Mouse (Mus musculus) lung, embryonic 16.5 days (tissue): ENCODE measurements around the gene 2310046K23Rik. TPM values are rescaled to one million over a fixed set of nuclear protein-coding genes. Genes with fewer than 3 reads are reported as not detected.
"Not testable (repeated sequence)": the region's sequence is repeated elsewhere in the genome, so short reads cannot be mapped to it uniquely, and the experiment has no call there.

Experiments used
- ATAC-seq: fragments of 200-750 bp; cut with Nextera tagmentation; 2 replicates; pipeline ENCODE4 v1.8.0; 2017; ENCODE audit warnings: low read depth, mild to moderate bottlenecking, moderate library complexity
- H3K27ac ChIP-seq: fragments of 300-500 bp; sonication (generic); 2 replicates; pipeline ENCODE4 v1.5.1; 2014; ENCODE audit warnings: mild to moderate bottlenecking, control low read depth, low read length
- H3K27me3 ChIP-seq: fragments of 300-500 bp; sonication (generic); 2 replicates; pipeline ENCODE4 v1.6.1; 2014; ENCODE audit warnings: low read depth, low read length, mixed read lengths; ENCODE audit not compliant: control insufficient read depth, insufficient read depth
- H3K36me3 ChIP-seq: fragments of 300-500 bp; sonication (generic); 2 replicates; pipeline ENCODE4 v1.6.1; 2014; ENCODE audit warnings: low read length; ENCODE audit not compliant: control insufficient read depth, insufficient read depth
- H3K4me1 ChIP-seq: fragments of 300-500 bp; sonication (generic); replicated peaks from 2 replicates; pipeline ENCODE4 v1.6.1; 2014; ENCODE audit warnings: low read length, mixed read lengths; ENCODE audit not compliant: control insufficient read depth, insufficient read depth
- H3K4me2 ChIP-seq: fragments of 300-500 bp; sonication (generic); 2 replicates; pipeline ENCODE4 v1.6.1; 2014; ENCODE audit warnings: low read depth, low read length, control low read depth
- H3K4me3 ChIP-seq: fragments of 300-500 bp; sonication (generic); 2 replicates; pipeline ENCODE4 v1.5.1; 2014; ENCODE audit warnings: mild to moderate bottlenecking, low read length, control low read depth
- H3K9ac ChIP-seq: fragments of 300-500 bp; sonication (generic); 2 replicates; pipeline ENCODE4 v1.6.1; 2014; ENCODE audit warnings: low read length, control low read depth
- H3K9me3 ChIP-seq: fragments of 300-500 bp; sonication (generic); 2 replicates; pipeline ENCODE4 v1.6.1; 2016; ENCODE audit warnings: low read length; ENCODE audit not compliant: control insufficient read depth
- WGBS: fragments of 180-500 bp; shearing (Covaris S2); extraction: QIAGEN DNeasy Blood & Tissue Kit; methylation state at CpG from one replicate; pipeline ENCODE4 v1.1.7; 2014; 5-methylcytosine and 5-hydroxymethylcytosine counted together
- polyA plus RNA-seq: library from polyadenylated mRNA; unstranded; fragments of >200 nt; fragmentation: Nextera tagmentation; extraction: Ambion mirVana; gene quantifications from 2 replicates; pipeline ENCODE4 v1.2.1, GENCODE M21; 2015

Gene 2310046K23Rik
- polyA plus RNA-seq, 1 experiment from 2014 or later, result not detected

DNA sequence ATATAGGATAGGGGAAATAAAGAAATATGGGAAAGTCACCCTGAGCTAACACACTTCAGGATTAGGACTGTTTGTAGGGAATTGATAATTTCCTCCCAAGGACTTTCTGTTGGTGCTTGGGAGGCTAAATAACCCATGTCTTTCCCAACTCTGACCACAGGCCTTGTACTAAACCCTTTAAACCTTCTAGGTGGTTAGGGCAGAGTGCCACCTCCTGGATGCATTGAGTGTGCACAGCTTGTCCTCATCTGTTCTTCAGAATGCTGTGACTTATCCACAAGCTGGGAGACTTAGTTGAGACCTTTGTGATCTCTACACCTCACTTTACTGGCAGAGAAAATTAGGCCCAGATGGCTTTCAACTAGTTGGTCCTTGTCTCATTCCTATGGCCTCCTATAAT lies 23.5 kb downstream of the 2310046K23Rik start:
- Histone ChIP-seq H3K9me3 (no peaks in the 10 kb centered on the region), H3K9ac (no peak overlapping the region), H3K27me3 (no peaks in the 10 kb centered on the region), H3K4me3 (no peak overlapping the region), H3K4me1 (no peaks in the 10 kb centered on the region), H3K27ac (no peak overlapping the region), H3K4me2 (no peak overlapping the region), H3K36me3 (no peaks in the 10 kb centered on the region)
- ATAC-seq, result peak; percentile 47; the same call in 1 of the 2 replicates

GRCm38 (mm10) chr3:92508185-92508584 lies 26.1 kb downstream of the 2310046K23Rik start:
- 58% methylated on average over 1 of the region's 1 CpGs for WGBS
- no peak overlapping the region for H3K9ac ChIP-seq
- no peaks in the 10 kb centered on the region for H3K9me3 ChIP-seq
- H3K36me3 ChIP-seq, result no peaks in the 10 kb centered on the region
- no peak overlapping the region for H3K4me2 ChIP-seq
- H3K4me1 ChIP-seq, result no peaks in the 10 kb centered on the region
- H3K4me3 ChIP-seq, result no peak overlapping the region
- H3K27ac ChIP-seq, result no peak overlapping the region
- ATAC-seq, result no peak
- no peaks in the 10 kb centered on the region for H3K27me3 ChIP-seq

GRCm38 (mm10) chr3:92503528-92503927 lies 30.8 kb downstream of the 2310046K23Rik start:
- Histone ChIP-seq H3K27ac (no peak overlapping the region), H3K4me2 (no peak overlapping the region), H3K4me3 (no peak overlapping the region), H3K36me3 (no peaks in the 10 kb centered on the region), H3K4me1 (no peaks in the 10 kb centered on the region), H3K27me3 (no peaks in the 10 kb centered on the region), H3K9ac (no peak overlapping the region), H3K9me3 (no peaks in the 10 kb centered on the region)
- ATAC-seq, result no peak

GRCm38 (mm10) chr3:92500393-92500792 lies 33.9 kb downstream of the 2310046K23Rik start, which contains the start of gene Sprr4:
TSS of gene Sprr4 (minus strand) at chr3:92500493.
- Histone ChIP-seq H3K27ac (no peak within 1 kb of the TSS), H3K27me3 (no peaks in the 10 kb centered on the region), H3K4me1 (no peaks in the 10 kb centered on the region), H3K4me2 (no peak within 1 kb of the TSS), H3K9ac (no peak within 1 kb of the TSS), H3K9me3 (no peaks in the 10 kb centered on the region), H3K4me3 (no peak within 1 kb of the TSS), H3K36me3 (no peaks in the 10 kb centered on the region)
- 90% methylated on average over 1 of the region's 1 CpGs for WGBS
- ATAC-seq, result no peak

DNA sequence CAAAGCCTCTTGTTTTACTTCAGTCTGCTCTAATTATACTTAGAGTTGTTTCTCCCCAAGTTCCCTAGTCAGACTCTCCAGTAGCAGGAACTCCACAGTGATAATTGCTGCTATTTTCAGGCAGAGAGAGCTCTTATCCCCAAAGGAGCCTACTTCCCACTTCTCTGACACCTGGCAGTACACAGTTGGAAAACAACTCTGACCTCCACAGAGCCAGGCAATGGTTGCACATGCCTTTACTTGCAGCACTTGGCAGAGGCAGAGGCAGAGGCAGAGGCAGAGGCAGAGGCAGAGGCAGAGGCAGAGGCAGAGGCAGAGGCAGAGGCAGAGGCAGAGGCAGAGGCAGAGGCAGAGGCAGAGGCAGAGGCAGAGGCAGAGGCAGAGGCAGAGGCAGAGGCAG lies 44.0 kb downstream of the 2310046K23Rik start:
- H3K4me1 ChIP-seq, H3K4me2 ChIP-seq, H3K9ac ChIP-seq, ATAC-seq, H3K36me3 ChIP-seq, H3K9me3 ChIP-seq, H3K27ac ChIP-seq, H3K4me3 ChIP-seq, H3K27me3 ChIP-seq: not testable (repeated sequence)

GRCm38 (mm10) chr3:92486307-92486706 lies 48.0 kb downstream of the 2310046K23Rik start:
- 27% methylated on average over 1 of the region's 1 CpGs for WGBS
- Histone ChIP-seq H3K9me3 (no peaks in the 10 kb centered on the region), H3K36me3 (no peaks in the 10 kb centered on the region), H3K4me2 (no peak overlapping the region), H3K9ac (no peak overlapping the region), H3K4me3 (no peak overlapping the region), H3K4me1 (no peaks in the 10 kb centered on the region), H3K27me3 (no peaks in the 10 kb centered on the region), H3K27ac (0 out of 2 replicates have a peak overlapping the region, but pooled peaks have one; percentile 10)
- ATAC-seq, result peak; percentile 83

- H3K4me3 ChIP-seq, result no peak within 1 kb of the TSS
- no peaks in the 10 kb centered on the region for H3K9me3 ChIP-seq
- H3K4me1 ChIP-seq, result no peaks in the 10 kb centered on the region
- no peak within 1 kb of the TSS for H3K9ac ChIP-seq
- 0 out of 2 replicates have a peak within 1 kb of the TSS, but pooled peaks have one; percentile 10 for H3K27ac ChIP-seq
- H3K4me2 ChIP-seq, result no peak within 1 kb of the TSS
- H3K27me3 ChIP-seq, result no peaks in the 10 kb centered on the region
- no peaks in the 10 kb centered on the region for H3K36me3 ChIP-seq
- ATAC-seq, result no peak
Observed at GRCm38 (mm10) chr3:92485863-92486262, 48.4 kb downstream of the 2310046K23Rik start, which contains the start of gene Sprr1a. TSS of gene Sprr1a (minus strand) at chr3:92485895.

Other genes with a start within 250 kb of the 2310046K23Rik start
- 0.34 and 0.84 TPM in 2 replicates for gene Sprr2a3, start 249.1 kb downstream of the 2310046K23Rik start, polyA plus RNA-seq
- not detected in 2 replicates for gene Sprr2b, start 217.9 kb downstream of the 2310046K23Rik start, polyA plus RNA-seq
- not detected in 2 replicates for gene Sprr2d, start 195.4 kb downstream of the 2310046K23Rik start, polyA plus RNA-seq
- not detected in 2 replicates for gene Sprr2e, start 182.4 kb downstream of the 2310046K23Rik start, polyA plus RNA-seq
- gene Sprr2f, start 169.3 kb downstream of the 2310046K23Rik start, polyA plus RNA-seq, result not detected in 2 replicates
- gene Sprr2h, start 148.8 kb downstream of the 2310046K23Rik start, polyA plus RNA-seq, result not detected in 2 replicates
- not detected in 2 replicates for gene Sprr2i, start 126.5 kb downstream of the 2310046K23Rik start, polyA plus RNA-seq
- gene Sprr2j-ps, start 116.4 kb downstream of the 2310046K23Rik start, polyA plus RNA-seq, result not detected in 2 replicates
- gene Gm9774, start 105.1 kb downstream of the 2310046K23Rik start, polyA plus RNA-seq, result 7.8 and 10.3 TPM in 2 replicates
- not detected in 2 replicates for gene Sprr2k, start 101.9 kb downstream of the 2310046K23Rik start, polyA plus RNA-seq
- gene Sprr1b, start 95.7 kb downstream of the 2310046K23Rik start, polyA plus RNA-seq, result 0.79 TPM in 1 of 2 replicates, not detected in the other
- not detected in 2 replicates for gene Sprr3, start 75.8 kb downstream of the 2310046K23Rik start, polyA plus RNA-seq
- 0.97 and 2.8 TPM in 2 replicates for gene Sprr1a, start 48.6 kb downstream of the 2310046K23Rik start, polyA plus RNA-seq
- gene Sprr4, start 34.0 kb downstream of the 2310046K23Rik start, polyA plus RNA-seq, result not detected in 2 replicates
- gene Ivl, start 39.2 kb upstream of the 2310046K23Rik start, polyA plus RNA-seq, result 0.64 TPM in 1 of 2 replicates, not detected in the other
- gene Smcp, start 54.5 kb upstream of the 2310046K23Rik start, polyA plus RNA-seq, result not detected in 2 replicates
- not detected in 2 replicates for gene 2210017I01Rik, start 73.0 kb upstream of the 2310046K23Rik start, polyA plus RNA-seq
- not detected in 2 replicates for gene Lce6a, start 87.1 kb upstream of the 2310046K23Rik start, polyA plus RNA-seq
- 0.31 TPM in 1 of 2 replicates, not detected in the other for gene Lce1a1, start 113.8 kb upstream of the 2310046K23Rik start, polyA plus RNA-seq
- gene Lce1b, start 122.4 kb upstream of the 2310046K23Rik start, polyA plus RNA-seq, result not detected in 2 replicates
- gene Lce1a2, start 135.8 kb upstream of the 2310046K23Rik start, polyA plus RNA-seq, result not detected in 2 replicates
- gene Lce1c, start 144.7 kb upstream of the 2310046K23Rik start, polyA plus RNA-seq, result not detected in 2 replicates
- gene Lce1d, start 152.7 kb upstream of the 2310046K23Rik start, polyA plus RNA-seq, result not detected in 2 replicates
- not detected in 2 replicates for gene Lce1e, start 174.6 kb upstream of the 2310046K23Rik start, polyA plus RNA-seq
- gene Lce1f, start 185.8 kb upstream of the 2310046K23Rik start, polyA plus RNA-seq, result not detected in 2 replicates
- gene Gm38119, start 204.6 kb upstream of the 2310046K23Rik start, polyA plus RNA-seq, result not detected in 2 replicates
- not detected in 2 replicates for gene Lce1g, start 217.8 kb upstream of the 2310046K23Rik start, polyA plus RNA-seq
- not detected in 2 replicates for gene Lce1h, start 230.6 kb upstream of the 2310046K23Rik start, polyA plus RNA-seq
- gene Lce1i, start 244.4 kb upstream of the 2310046K23Rik start, polyA plus RNA-seq, result not detected in 2 replicates